Mouse (Mus musculus) lung, postnatal 0 days (tissue): ENCODE results near the gene Pcbp3.

ENCODE experiments used
- CTCF ChIP-seq: IDR thresholded peaks from 2 replicates; pipeline ENCODE4 v1.5.1; 2016; ENCODE audit warnings: antibody characterized with exemption, mild to moderate bottlenecking
- EP300 ChIP-seq: IDR thresholded peaks from 2 replicates; pipeline ENCODE4 v1.6.1; 2016; ENCODE audit warnings: antibody characterized with exemption, mild to moderate bottlenecking, control low read depth

GRCm38 (mm10) chr10:76961790-76962489, at the start of gene Pcbp3:
- TF ChIP-seq EP300: no peak
- TF ChIP-seq CTCF: peak; percentile 19; the same call in 1 of the 2 replicates
